Mouse (Mus musculus): ENCODE results near the gene Syndig1l.

DNA sequence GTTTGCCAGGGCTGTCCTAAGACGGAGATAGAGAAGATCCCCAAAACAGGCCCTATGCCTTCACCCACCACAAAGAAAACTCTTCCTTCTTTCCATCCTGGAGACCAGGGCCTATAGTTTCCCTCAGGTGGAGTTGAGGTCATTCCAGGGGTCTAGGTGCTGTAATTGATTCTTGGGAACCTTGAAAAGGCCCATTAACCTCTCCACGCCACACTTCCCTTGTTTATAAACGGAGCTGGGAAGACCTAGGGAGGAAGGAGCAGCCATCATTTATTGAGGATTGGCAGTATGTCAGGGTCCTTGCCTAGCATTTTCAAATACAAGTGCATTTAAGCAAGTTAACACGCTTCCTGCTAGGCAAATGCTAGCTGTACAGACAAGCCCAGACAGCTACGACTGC lies 28.8 kb upstream of the Syndig1l start:
- TF ChIP-seq POLR2A (IDR thresholded peaks at IDR 0.05; ENCODE audit: insufficient read depth, low read length) (no peak), CTCF (IDR thresholded peaks at IDR 0.05; ENCODE audit: low read depth, low read length) (no peak)

Data from ES-Bruce4 (cell line).